ENCODE assay signal across 8 mouse cellular contexts in the genomic region with DNA sequence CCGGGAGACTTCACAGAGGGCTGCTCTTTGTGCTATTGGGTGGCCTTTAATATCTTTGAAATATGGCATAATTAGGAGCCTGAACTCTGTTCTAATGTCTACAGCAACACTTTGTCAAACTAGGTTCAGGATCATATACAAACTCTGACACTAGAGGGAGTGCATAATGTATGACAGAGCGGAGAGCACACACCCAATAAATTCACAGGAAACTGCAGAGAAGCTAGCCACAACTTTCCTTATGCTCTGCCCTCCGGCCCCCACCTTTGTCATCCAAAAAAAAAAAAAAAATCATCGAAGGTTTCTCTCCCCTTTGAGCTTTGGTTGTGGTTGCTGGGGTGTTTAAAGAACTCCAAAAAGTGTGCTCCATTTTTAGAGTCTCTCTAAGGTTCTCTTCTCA.
DNase-seq lines count a peak whose midpoint lies in the region; ATAC-seq and TF ChIP-seq lines count a peak whose summit lies in the region.

No protein-coding gene starts in this region.

- H3K27ac ChIP-seq in heart, postnatal 0 days (ENCODE audit: low read depth) = no peak overlapping the region
- H3K27ac ChIP-seq in neural tube, embryonic 12.5 days = no peak overlapping the region
- no peak overlapping the region for H3K27ac ChIP-seq in limb, embryonic 14.5 days (replicated peaks; ENCODE audit: low read depth, low read length)
- H3K27ac ChIP-seq in hindbrain, embryonic 12.5 days = no peak overlapping the region

- H3K9me3 ChIP-seq in heart, postnatal 0 days (replicated peaks; ENCODE audit: control insufficient read depth, low read length) = no peaks in the 10 kb centered on the region
- no peaks in the 10 kb centered on the region for H3K9me3 ChIP-seq in neural tube, embryonic 12.5 days
- H3K9me3 ChIP-seq in limb, embryonic 14.5 days (ENCODE audit: control insufficient read depth, low read length) = no peaks in the 10 kb centered on the region
- no peaks in the 10 kb centered on the region for H3K9me3 ChIP-seq in hindbrain, embryonic 12.5 days (replicated peaks)

- peak; percentile 65 for TF ChIP-seq CTCF in heart, postnatal 0 days (IDR thresholded peaks at IDR 0.05; ENCODE audit: low read depth)

- intact Hi-C loops in heart, postnatal 36 days (cut with DNase I) = loop anchor here (2.0 to 5.0 kb wide), 3 partner anchors 177 to 357 kb away; no protein-coding TSS in a partner anchor

- no peak overlapping the region for H3K4me3 ChIP-seq in heart, postnatal 0 days (ENCODE audit: low read depth, low read length)
- H3K4me3 ChIP-seq in neural tube, embryonic 12.5 days = no peak overlapping the region
- no peak overlapping the region for H3K4me3 ChIP-seq in limb, embryonic 14.5 days (replicated peaks; ENCODE audit: low read length)
- no peak overlapping the region for H3K4me3 ChIP-seq in hindbrain, embryonic 12.5 days

- no peak for TF ChIP-seq EP300 in heart, postnatal 0 days (IDR thresholded peaks at IDR 0.05; ENCODE audit: low read depth)

- no peaks in the 10 kb centered on the region for H3K27me3 ChIP-seq in heart, postnatal 0 days (ENCODE audit: control insufficient read depth, insufficient read depth, low read length)
- H3K27me3 ChIP-seq in neural tube, embryonic 12.5 days (replicated peaks) = no peaks in the 10 kb centered on the region
- no peaks in the 10 kb centered on the region for H3K27me3 ChIP-seq in limb, embryonic 14.5 days (ENCODE audit: control insufficient read depth, insufficient read depth, low read length)
- no peaks in the 10 kb centered on the region for H3K27me3 ChIP-seq in hindbrain, embryonic 12.5 days

- no peak overlapping the region for H3K9ac ChIP-seq in heart, postnatal 0 days (replicated peaks; ENCODE audit: low read depth, low read length)
- no peak overlapping the region for H3K9ac ChIP-seq in neural tube, embryonic 12.5 days
- no peak overlapping the region for H3K9ac ChIP-seq in limb, embryonic 14.5 days (ENCODE audit: low read depth, low read length, severe bottlenecking)
- no peak overlapping the region for H3K9ac ChIP-seq in hindbrain, embryonic 12.5 days

- ATAC-seq in heart, postnatal 0 days (ENCODE audit: insufficient read depth, low read depth) = peak; percentile 71
- ATAC-seq in neural tube, embryonic 12.5 days (ENCODE audit: low FRiP score, low read depth) = peak; percentile 50; the same call in 1 of the 2 replicates
- peak; percentile 65 for ATAC-seq in limb, embryonic 14.5 days (ENCODE audit: low FRiP score, low read depth)
- no peak for ATAC-seq in hindbrain, embryonic 12.5 days (ENCODE audit: low FRiP score)

- TF ChIP-seq POLR2A in limb, embryonic 14.5 days (IDR thresholded peaks at IDR 0.05; ENCODE audit: borderline replicate concordance, extremely low read depth, insufficient read depth, insufficient read length) = no peak

- no peaks in the 10 kb centered on the region for H3K4me1 ChIP-seq in heart, postnatal 0 days (ENCODE audit: control insufficient read depth, insufficient read depth)
- H3K4me1 ChIP-seq in neural tube, embryonic 12.5 days = peaks cover 7% of the 10 kb centered on the region; the same call in 1 of the 2 replicates
- 0 out of 2 replicates have a peak, but pooled peaks cover 3% of the 10 kb centered on the region for H3K4me1 ChIP-seq in limb, embryonic 14.5 days (ENCODE audit: control insufficient read depth, insufficient read depth, low read length)
- H3K4me1 ChIP-seq in hindbrain, embryonic 12.5 days = 0 out of 2 replicates have a peak, but pooled peaks cover 4% of the 10 kb centered on the region

- H3K36me3 ChIP-seq in heart, postnatal 0 days (replicated peaks; ENCODE audit: control insufficient read depth, insufficient read depth, low read length) = no peaks in the 10 kb centered on the region
- H3K36me3 ChIP-seq in neural tube, embryonic 12.5 days = no peaks in the 10 kb centered on the region
- no peaks in the 10 kb centered on the region for H3K36me3 ChIP-seq in limb, embryonic 14.5 days (ENCODE audit: control insufficient read depth, insufficient read depth, low read length)
- no peaks in the 10 kb centered on the region for H3K36me3 ChIP-seq in hindbrain, embryonic 12.5 days

- peak; percentile 65 for DNase-seq in heart, postnatal 0 days (ENCODE audit: low spot score)
- DNase-seq in heart, postnatal 36 days = no peak
- no peak for DNase-seq in neural tube, embryonic 10.5 days (ENCODE audit: extremely low spot score, low spot score)
- DNase-seq in limb, embryonic 14.5 days (ENCODE audit: low spot score) = peak; percentile 73
- DNase-seq in adrenal gland, adult 8-10 months = no peak
- no peak for DNase-seq in spleen, adult 12 weeks (ENCODE audit: low spot score)

- 21% methylated on average over 4 of the region's 4 CpGs for WGBS in heart, postnatal 0 days
- WGBS in neural tube, embryonic 12.5 days = 35% methylated on average over 4 of the region's 4 CpGs
- WGBS in limb, embryonic 14.5 days = 27% methylated on average over 4 of the region's 4 CpGs
- 40% methylated on average over 4 of the region's 4 CpGs for WGBS in hindbrain, embryonic 12.5 days

- H3K4me2 ChIP-seq in heart, postnatal 0 days (ENCODE audit: low read depth, low read length) = no peak overlapping the region
- H3K4me2 ChIP-seq in neural tube, embryonic 12.5 days (replicated peaks) = no peak overlapping the region
- no peak overlapping the region for H3K4me2 ChIP-seq in limb, embryonic 14.5 days (replicated peaks; ENCODE audit: low read depth, low read length, severe bottlenecking)
- no peak overlapping the region for H3K4me2 ChIP-seq in hindbrain, embryonic 12.5 days (replicated peaks)

Comparison
In these comparisons a context has a peak if more than half of its experiments do, and no peak if none do; other contexts are left out.
1. DNase-seq: peak in heart, postnatal 0 days (single experiment) and limb, embryonic 14.5 days (single experiment); none in heart, postnatal 36 days (0 of 2), neural tube, embryonic 10.5 days (single experiment), adrenal gland, adult 8-10 months (single experiment) and spleen, adult 12 weeks (single experiment).